21 mouse cellular contexts compared by ENCODE assay signal in genomic region chr4:127107566-127107965, GRCm38 (mm10). TPM values are rescaled to one million over a fixed set of nuclear protein-coding genes. Genes with fewer than 3 reads are reported as not detected.
"Had no signal": no experiment of that assay in that cellular context is flagged by ENCODE, and none has a peak within 500 bp of the region (broad histone marks: within the 10 kb centered on the region; RNA-seq: fewer than 3 reads in every experiment).

No protein-coding gene starts in this region.

- H3K4me3 ChIP-seq: intestine, embryonic 15.5 days; limb, embryonic 10.5 days; limb, embryonic 13.5 days; megakaryocyte, embryonic 14.5 days; midbrain, embryonic 10.5 days; midbrain, embryonic 13.5 days; myocyte; neural tube, embryonic 13.5 days; stomach, embryonic 15.5 days had no signal

- H3K4me2 ChIP-seq: intestine, embryonic 15.5 days; limb, embryonic 13.5 days; lung, embryonic 14.5 days; midbrain, embryonic 13.5 days; neural tube, embryonic 13.5 days; stomach, embryonic 15.5 days had no signal

- H3K9me3 ChIP-seq: intestine, embryonic 15.5 days; limb, embryonic 10.5 days; limb, embryonic 13.5 days; megakaryocyte, embryonic 14.5 days; midbrain, embryonic 13.5 days; stomach, embryonic 15.5 days had no signal

- H3K4me1 ChIP-seq: intestine, embryonic 15.5 days; limb, embryonic 10.5 days; limb, embryonic 13.5 days; megakaryocyte, embryonic 14.5 days; midbrain, embryonic 10.5 days; midbrain, embryonic 13.5 days; neural tube, embryonic 13.5 days; stomach, embryonic 15.5 days had no signal

- H3K9ac ChIP-seq: intestine, embryonic 15.5 days; limb, embryonic 13.5 days; liver, embryonic 14.5 days; liver, postnatal 0 days; lung, embryonic 14.5 days; midbrain, embryonic 13.5 days; neural tube, embryonic 13.5 days; stomach, embryonic 15.5 days had no signal

- DNase-seq: liver; liver, postnatal 0 days; lung, embryonic 14.5 days; retina, postnatal 1 day; right cerebral cortex, postnatal 25 days; spleen, adult 18-20 months; thymus, postnatal 25 days had no signal

- H3K27ac ChIP-seq: intestine, embryonic 15.5 days; kidney, postnatal 0 days; limb, embryonic 10.5 days; limb, embryonic 13.5 days; liver, embryonic 14.5 days; macrophage; midbrain, embryonic 10.5 days; midbrain, embryonic 13.5 days; neural tube, embryonic 13.5 days; stomach, embryonic 15.5 days had no signal

- H3K27me3 ChIP-seq: intestine, embryonic 15.5 days; limb, embryonic 13.5 days; megakaryocyte, embryonic 14.5 days; midbrain, embryonic 13.5 days; neural tube, embryonic 13.5 days; stomach, embryonic 15.5 days had no signal

- ATAC-seq: intestine, embryonic 15.5 days; liver, postnatal 0 days; lung, postnatal 0 days; midbrain, embryonic 13.5 days; midbrain, embryonic 16.5 days had no signal

- H3K36me3 ChIP-seq: stomach, embryonic 15.5 days had no signal

RNA-seq across cellular contexts. Expression of gene Zmym6, which starts 30.4 kb away (rescaled TPM):
- polyA plus RNA-seq: myocyte had no signal
